ENCODE assay signal across 8 mouse cellular contexts in genomic region chr2:165367868-165368439, GRCm38 (mm10). TPM values are rescaled to one million over a fixed set of nuclear protein-coding genes. Genes with fewer than 3 reads are reported as not detected.
DNase-seq lines count a peak whose midpoint lies in the region; ATAC-seq and TF ChIP-seq lines count a peak whose summit lies in the region.

No protein-coding gene starts in this region.

- ATAC-seq in CD4-positive, CD25-positive, alpha-beta regulatory T cell, adult 4 months: no peak
- no peak for ATAC-seq in heart, embryonic 15.5 days (replicated peaks; ENCODE audit: insufficient number of reproducible peaks, insufficient read depth, low FRiP score, low read depth)
- ATAC-seq in liver, embryonic 13.5 days (ENCODE audit: low read depth): no peak
- peak; percentile 22; the same call in 1 of the 2 replicates for ATAC-seq in neural tube, embryonic 15.5 days (ENCODE audit: low FRiP score)

- no peaks in the 10 kb centered on the region for H3K9me3 ChIP-seq in E14TG2a.4 (ENCODE audit: low read length)
- H3K9me3 ChIP-seq in heart, embryonic 15.5 days (replicated peaks): no peaks in the 10 kb centered on the region
- H3K9me3 ChIP-seq in liver, embryonic 13.5 days (replicated peaks): 0 out of 2 replicates have a peak, but pooled peaks cover 3% of the 10 kb centered on the region
- H3K9me3 ChIP-seq in neural tube, embryonic 15.5 days (replicated peaks): no peaks in the 10 kb centered on the region

- WGBS in heart, embryonic 15.5 days: 3% methylated on average over 13 of the region's 13 CpGs
- 7% methylated on average over 13 of the region's 13 CpGs for WGBS in liver, embryonic 13.5 days (ENCODE audit: insufficient replicate concordance)
- WGBS in neural tube, embryonic 15.5 days: under 1% methylated on average over 13 of the region's 13 CpGs

- no peak overlapping the region for H3K27ac ChIP-seq in heart, embryonic 15.5 days
- no peak overlapping the region for H3K27ac ChIP-seq in liver, embryonic 13.5 days
- H3K27ac ChIP-seq in neural tube, embryonic 15.5 days (replicated peaks): peak overlapping the region; percentile 74

- peaks cover 41% of the 10 kb centered on the region for H3K27me3 ChIP-seq in E14TG2a.4 (ENCODE audit: insufficient read depth, low read length)
- H3K27me3 ChIP-seq in heart, embryonic 15.5 days: peaks cover 49% of the 10 kb centered on the region
- peaks cover 34% of the 10 kb centered on the region for H3K27me3 ChIP-seq in liver, embryonic 13.5 days
- H3K27me3 ChIP-seq in neural tube, embryonic 15.5 days (replicated peaks): no peaks in the 10 kb centered on the region

- peak; percentile 22 for DNase-seq in CD4-positive, CD25-positive, alpha-beta regulatory T cell, adult 2 months (ENCODE audit: low read depth, low spot score)
- DNase-seq in liver, embryonic 13.5 days: no peak
- DNase-seq in frontal cortex, postnatal 10 days (ENCODE audit: low spot score in 2 of 2): no peak
- no peak for DNase-seq in T-cell, adult 2 months (ENCODE audit: low spot score)

- peak overlapping the region; percentile 49 for H3K4me2 ChIP-seq in heart, embryonic 15.5 days
- H3K4me2 ChIP-seq in liver, embryonic 13.5 days: peak overlapping the region; percentile 35
- H3K4me2 ChIP-seq in neural tube, embryonic 15.5 days: peak overlapping the region; percentile 76

- TF ChIP-seq CTCF in E14TG2a.4 (conservative IDR thresholded peaks at IDR 0.05; ENCODE audit: low read length): no peak

- no peak overlapping the region for H3K9ac ChIP-seq in heart, embryonic 15.5 days
- no peak overlapping the region for H3K9ac ChIP-seq in liver, embryonic 13.5 days
- peak overlapping the region; percentile 61 for H3K9ac ChIP-seq in neural tube, embryonic 15.5 days (replicated peaks)

- H3K4me3 ChIP-seq in E14TG2a.4 (replicated peaks; ENCODE audit: low read length): peak overlapping the region; percentile 66
- peak overlapping the region; percentile 24; the same call in 1 of the 2 replicates for H3K4me3 ChIP-seq in heart, embryonic 15.5 days
- H3K4me3 ChIP-seq in liver, embryonic 13.5 days (replicated peaks): peak overlapping the region; percentile 19
- peak overlapping the region; percentile 52 for H3K4me3 ChIP-seq in neural tube, embryonic 15.5 days (replicated peaks)

- peaks cover 39% of the 10 kb centered on the region for H3K4me1 ChIP-seq in E14TG2a.4 (replicated peaks; ENCODE audit: low read depth, low read length)
- H3K4me1 ChIP-seq in heart, embryonic 15.5 days (replicated peaks): peaks cover 13% of the 10 kb centered on the region
- peaks cover 10% of the 10 kb centered on the region for H3K4me1 ChIP-seq in liver, embryonic 13.5 days (replicated peaks)
- peaks cover 33% of the 10 kb centered on the region for H3K4me1 ChIP-seq in neural tube, embryonic 15.5 days

- no peaks in the 10 kb centered on the region for H3K36me3 ChIP-seq in E14TG2a.4 (ENCODE audit: insufficient read depth, low read length)
- no peaks in the 10 kb centered on the region for H3K36me3 ChIP-seq in heart, embryonic 15.5 days
- H3K36me3 ChIP-seq in liver, embryonic 13.5 days: no peaks in the 10 kb centered on the region
- H3K36me3 ChIP-seq in neural tube, embryonic 15.5 days: no peaks in the 10 kb centered on the region

RNA-seq across cellular contexts. Expression of gene Zfp663, which starts 0.6 kb away (rescaled TPM):
- not detected for polyA plus RNA-seq in CD4-positive, CD25-positive, alpha-beta regulatory T cell, adult 4 months (2017; shearing (Covaris generic))
- polyA plus RNA-seq in heart, embryonic 15.5 days (2015; fragmentation: Nextera tagmentation; extraction: Ambion mirVana): 0.20 and 0.24 TPM in 2 replicates
- 0.05 and 0.07 TPM in 2 replicates for polyA plus RNA-seq in liver, embryonic 13.5 days (2015; fragmentation: Nextera tagmentation; extraction: Ambion mirVana)
- 3.8 and 4.7 TPM in 2 replicates for polyA plus RNA-seq in neural tube, embryonic 15.5 days (2015; fragmentation: Nextera tagmentation; extraction: Ambion mirVana)

RNA-seq across cellular contexts. Expression of gene Zfp334, which starts 20.1 kb away (rescaled TPM):
- polyA plus RNA-seq in CD4-positive, CD25-positive, alpha-beta regulatory T cell, adult 4 months (2017; shearing (Covaris generic)): not detected
- polyA plus RNA-seq in heart, embryonic 15.5 days (2015; fragmentation: Nextera tagmentation; extraction: Ambion mirVana): 3.4 and 4.2 TPM in 2 replicates
- 0.97 and 1.0 TPM in 2 replicates for polyA plus RNA-seq in liver, embryonic 13.5 days (2015; fragmentation: Nextera tagmentation; extraction: Ambion mirVana)
- 7.2 and 7.4 TPM in 2 replicates for polyA plus RNA-seq in neural tube, embryonic 15.5 days (2015; fragmentation: Nextera tagmentation; extraction: Ambion mirVana)

RNA-seq across cellular contexts. Expression of gene Ocstamp, which starts 32.3 kb away (rescaled TPM):
- not detected for polyA plus RNA-seq in CD4-positive, CD25-positive, alpha-beta regulatory T cell, adult 4 months (2017; shearing (Covaris generic))
- 0.03 and 0.09 TPM in 2 replicates for polyA plus RNA-seq in heart, embryonic 15.5 days (2015; fragmentation: Nextera tagmentation; extraction: Ambion mirVana)
- polyA plus RNA-seq in liver, embryonic 13.5 days (2015; fragmentation: Nextera tagmentation; extraction: Ambion mirVana): 2.0 and 2.2 TPM in 2 replicates
- polyA plus RNA-seq in neural tube, embryonic 15.5 days (2015; fragmentation: Nextera tagmentation; extraction: Ambion mirVana): 0.05 TPM in 1 of 2 replicates, not detected in the other

RNA-seq across cellular contexts. Expression of gene Elmo2, which starts 41.7 kb away (rescaled TPM):
- 10 to 100 TPM; 37.2 to 65.4 TPM for polyA plus RNA-seq in CD4-positive, CD25-positive, alpha-beta regulatory T cell, adult 4 months (2017; shearing (Covaris generic))
- polyA plus RNA-seq in heart, embryonic 15.5 days (2015; fragmentation: Nextera tagmentation; extraction: Ambion mirVana): 33.8 and 49.5 TPM in 2 replicates
- 14.2 and 16.7 TPM in 2 replicates for polyA plus RNA-seq in liver, embryonic 13.5 days (2015; fragmentation: Nextera tagmentation; extraction: Ambion mirVana)
- polyA plus RNA-seq in neural tube, embryonic 15.5 days (2015; fragmentation: Nextera tagmentation; extraction: Ambion mirVana): 85.1 and 89.1 TPM in 2 replicates
